Mouse (Mus musculus) heart, embryonic 11.5 days (tissue): Measurements from ENCODE around the gene Tbx19. TPM values are rescaled to one million over a fixed set of nuclear protein-coding genes. Genes with fewer than 3 reads are reported as not detected.

Experiments used
- ATAC-seq: fragments of 200-750 bp; cut with Nextera tagmentation; replicated peaks from 2 replicates; pipeline ENCODE4 v1.8.0; 2017; ENCODE audit warnings: moderate library complexity; ENCODE audit not compliant: insufficient number of reproducible peaks, low FRiP score, low TSS enrichment
- H3K27ac ChIP-seq: fragments of 300-500 bp; sonication (generic); 2 replicates; pipeline ENCODE4 v1.5.1; 2014; ENCODE audit warnings: mild to moderate bottlenecking, low read depth, low read length
- H3K27me3 ChIP-seq: fragments of 300-500 bp; sonication (generic); 2 replicates; pipeline ENCODE4 v1.6.1; 2014; ENCODE audit warnings: mild to moderate bottlenecking, low read length, mixed read lengths; ENCODE audit not compliant: control insufficient read depth, insufficient read depth
- H3K36me3 ChIP-seq: fragments of 300-500 bp; sonication (generic); 2 replicates; pipeline ENCODE4 v1.6.1; 2014; ENCODE audit warnings: mild to moderate bottlenecking, low read length, moderate library complexity, mixed read lengths; ENCODE audit not compliant: control insufficient read depth, insufficient read depth
- H3K4me1 ChIP-seq: fragments of 300-500 bp; sonication (generic); 2 replicates; pipeline ENCODE4 v1.6.1; 2014; ENCODE audit warnings: low read length; ENCODE audit not compliant: control insufficient read depth, insufficient read depth
- H3K4me2 ChIP-seq: fragments of 300-500 bp; sonication (generic); 2 replicates; pipeline ENCODE4 v1.6.1; 2014; ENCODE audit warnings: mild to moderate bottlenecking, moderate library complexity
- H3K4me3 ChIP-seq: fragments of 300-500 bp; sonication (generic); 2 replicates; pipeline ENCODE4 v1.5.1; 2014; ENCODE audit warnings: low read depth, low read length
- H3K9ac ChIP-seq: fragments of 300-500 bp; sonication (generic); 2 replicates; pipeline ENCODE4 v1.6.1; 2014; ENCODE audit warnings: mild to moderate bottlenecking, low read depth, low read length, moderate library complexity
- H3K9me3 ChIP-seq: fragments of 300-500 bp; sonication (generic); replicated peaks from 2 replicates; pipeline ENCODE4 v1.6.1; 2016; ENCODE audit warnings: low read length; ENCODE audit not compliant: control insufficient read depth
- WGBS: fragments of 180-500 bp; shearing (Covaris S2); extraction: QIAGEN DNeasy Blood & Tissue Kit; methylation state at CpG from one replicate; pipeline ENCODE4 v1.1.7; 2014; ENCODE audit not compliant: insufficient replicate concordance; 5-methylcytosine and 5-hydroxymethylcytosine counted together
- polyA plus RNA-seq: library from polyadenylated mRNA; unstranded; fragments of >200 nt; fragmentation: Nextera tagmentation; extraction: Ambion mirVana; gene quantifications from 2 replicates; pipeline ENCODE4 v1.2.1, GENCODE M21; 2014

The Tbx19 gene
- polyA plus RNA-seq, 1 experiment from 2014 or later = not detected

DNA sequence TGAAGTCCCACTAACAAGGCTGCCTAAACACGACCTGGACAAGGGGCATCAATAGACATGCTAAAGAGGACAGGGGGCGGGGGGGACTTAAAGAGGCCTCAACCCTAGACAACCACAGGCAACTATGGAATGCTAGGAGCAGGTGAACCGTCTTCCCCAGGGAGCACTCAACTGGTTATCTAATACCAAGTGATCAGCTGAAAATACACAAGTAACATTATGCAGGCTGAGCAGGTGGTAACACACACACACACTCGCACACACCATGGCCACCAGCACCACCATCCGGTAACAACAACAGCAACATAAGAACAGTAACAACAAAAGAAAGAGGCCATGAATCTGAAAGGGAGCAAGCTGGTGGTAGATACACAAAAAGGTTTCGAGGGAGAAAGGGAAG, 29.5 kb upstream of the Tbx19 start:
- Histone ChIP-seq H3K9me3 (no peaks in the 10 kb centered on the region), H3K9ac (no peak overlapping the region), H3K4me2 (no peak overlapping the region), H3K4me1 (peaks cover 33% of the 10 kb centered on the region), H3K36me3 (0 out of 2 replicates have a peak, but pooled peaks cover 3% of the 10 kb centered on the region), H3K4me3 (no peak overlapping the region), H3K27ac (no peak overlapping the region), H3K27me3 (no peaks in the 10 kb centered on the region)
- 73% methylated on average over 6 of the region's 6 CpGs for WGBS
- ATAC-seq = no peak

DNA sequence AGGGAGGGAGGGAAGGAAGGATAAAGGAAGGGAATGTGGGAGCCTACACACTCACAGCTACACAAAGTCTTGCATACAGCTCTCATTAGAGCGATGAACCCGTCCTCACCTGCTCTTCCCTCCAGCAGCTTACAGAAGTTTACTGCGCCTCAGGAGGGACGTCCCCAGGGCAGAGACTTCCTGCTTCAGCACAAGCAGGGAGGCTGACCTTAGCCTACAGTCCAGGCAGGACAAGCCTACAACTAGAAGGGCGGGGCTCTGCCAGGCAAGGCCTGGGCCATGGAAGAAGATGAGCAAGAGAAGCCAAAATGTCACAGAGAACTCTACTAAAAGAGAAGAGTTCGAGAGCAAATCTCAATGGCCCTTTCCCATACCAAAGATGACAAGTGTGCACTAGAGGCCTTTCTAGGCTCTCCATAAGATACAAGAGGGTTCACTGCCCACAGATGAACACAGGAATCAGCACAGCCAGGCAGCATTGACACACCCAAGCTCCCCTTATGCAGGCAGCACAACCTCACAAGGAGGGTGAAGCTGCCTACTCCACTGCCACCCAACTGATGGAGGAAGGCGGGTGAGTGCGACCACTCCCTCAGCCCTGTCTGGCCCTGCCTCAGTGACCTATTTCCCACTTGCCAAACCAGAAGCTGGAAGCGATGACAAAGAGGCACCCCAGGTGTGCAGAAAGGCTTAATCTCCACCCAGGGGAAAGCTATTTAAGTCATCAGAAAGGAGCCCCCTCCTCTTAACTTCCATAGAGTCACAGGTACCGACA, 28.4 kb upstream of the Tbx19 start:
- H3K27ac ChIP-seq = no peak overlapping the region
- WGBS = 71% methylated on average over 10 of the region's 10 CpGs
- peaks cover 33% of the 10 kb centered on the region for H3K4me1 ChIP-seq

DNA sequence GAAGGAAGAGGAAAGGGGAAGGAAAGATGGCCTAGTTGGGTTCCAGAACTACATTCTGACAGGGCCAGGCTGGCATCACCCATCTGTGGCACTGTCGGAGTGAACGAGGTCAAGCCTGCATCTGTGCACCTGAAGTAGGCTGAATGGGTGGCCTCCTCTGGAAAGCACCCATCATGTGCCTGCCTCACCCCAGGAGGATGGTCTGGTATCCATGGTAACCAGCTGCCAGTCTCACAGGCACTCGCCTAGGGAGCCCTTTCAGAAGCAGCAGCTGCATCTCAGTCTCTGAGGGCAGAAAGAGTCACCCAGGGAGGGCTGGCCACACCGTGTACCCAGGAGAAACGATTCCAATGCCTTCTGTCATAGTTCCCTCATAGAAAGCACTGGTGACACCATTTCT, 26.8 kb upstream of the Tbx19 start:
- Histone ChIP-seq H3K27me3 (no peaks in the 10 kb centered on the region), H3K9me3 (no peaks in the 10 kb centered on the region), H3K36me3 (peaks cover 3% of the 10 kb centered on the region; the same call in 1 of the 2 replicates), H3K4me3 (no peak overlapping the region), H3K4me1 (peaks cover 25% of the 10 kb centered on the region), H3K27ac (no peak overlapping the region), H3K4me2 (no peak overlapping the region), H3K9ac (no peak overlapping the region)
- no peak for ATAC-seq
- WGBS = 62% methylated on average over 5 of the region's 5 CpGs

More for the DNA sequence above, 28.4 kb upstream of the Tbx19 start:
- Histone ChIP-seq H3K4me3 (no peak overlapping the region), H3K9me3 (no peaks in the 10 kb centered on the region), H3K9ac (no peak overlapping the region), H3K4me2 (no peak overlapping the region), H3K27me3 (no peaks in the 10 kb centered on the region), H3K36me3 (0 out of 2 replicates have a peak, but pooled peaks cover 3% of the 10 kb centered on the region)
- ATAC-seq = no peak

DNA sequence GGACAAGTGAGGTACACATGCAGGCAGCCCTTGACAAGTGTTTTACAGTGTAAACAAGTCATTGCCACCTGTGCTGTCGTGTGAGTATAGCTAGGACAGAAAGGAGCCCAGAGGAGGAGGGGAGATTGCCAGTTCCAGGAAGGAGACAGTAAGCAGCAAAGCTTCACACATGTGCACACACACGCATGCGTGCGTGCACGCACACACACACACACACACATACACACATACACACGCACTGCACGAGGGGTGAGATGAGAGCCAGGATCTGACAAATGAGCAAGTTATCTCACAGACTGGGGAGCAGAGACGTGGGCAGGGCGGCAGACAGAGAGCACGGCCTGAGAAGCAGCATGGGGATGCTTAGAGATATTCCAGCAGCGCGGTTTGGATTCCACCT, 25.9 kb upstream of the Tbx19 start:
- no peak for ATAC-seq
- H3K9ac ChIP-seq = no peak overlapping the region
- H3K4me1 ChIP-seq = peaks cover 23% of the 10 kb centered on the region
- H3K4me3 ChIP-seq = no peak overlapping the region
- H3K27me3 ChIP-seq = no peaks in the 10 kb centered on the region
- H3K9me3 ChIP-seq = no peaks in the 10 kb centered on the region
- no peak overlapping the region for H3K27ac ChIP-seq
- 79% methylated on average over 12 of the region's 12 CpGs for WGBS
- peaks cover 6% of the 10 kb centered on the region for H3K36me3 ChIP-seq
- H3K4me2 ChIP-seq = no peak overlapping the region

DNA sequence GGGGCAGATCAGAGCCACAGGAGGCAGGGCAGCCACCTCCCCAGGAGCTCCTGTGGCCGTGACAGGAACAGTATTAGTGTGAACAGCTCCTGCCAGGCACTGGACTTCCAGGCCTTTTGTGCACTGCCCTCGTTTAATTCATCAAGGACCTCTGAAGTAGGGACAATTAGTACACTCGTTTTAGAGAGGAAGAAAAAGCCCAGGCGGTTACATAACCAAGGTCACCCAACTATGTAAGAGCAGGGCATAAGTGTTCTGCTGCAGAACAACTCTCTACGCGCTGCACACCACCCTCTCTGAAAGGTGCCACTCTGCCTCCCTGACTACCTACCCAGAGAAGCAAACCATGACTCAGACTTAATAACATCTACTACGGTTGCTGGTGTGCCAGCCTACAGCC, 24.5 kb upstream of the Tbx19 start:
- no peaks in the 10 kb centered on the region for H3K27me3 ChIP-seq
- no peak overlapping the region for H3K4me2 ChIP-seq
- no peak overlapping the region for H3K27ac ChIP-seq
- WGBS = 68% methylated on average over 7 of the region's 7 CpGs
- H3K9ac ChIP-seq = no peak overlapping the region
- H3K4me3 ChIP-seq = no peak overlapping the region
- no peak for ATAC-seq
- peaks cover 20% of the 10 kb centered on the region for H3K4me1 ChIP-seq
- H3K9me3 ChIP-seq = no peaks in the 10 kb centered on the region
- H3K36me3 ChIP-seq = peaks cover 6% of the 10 kb centered on the region

DNA sequence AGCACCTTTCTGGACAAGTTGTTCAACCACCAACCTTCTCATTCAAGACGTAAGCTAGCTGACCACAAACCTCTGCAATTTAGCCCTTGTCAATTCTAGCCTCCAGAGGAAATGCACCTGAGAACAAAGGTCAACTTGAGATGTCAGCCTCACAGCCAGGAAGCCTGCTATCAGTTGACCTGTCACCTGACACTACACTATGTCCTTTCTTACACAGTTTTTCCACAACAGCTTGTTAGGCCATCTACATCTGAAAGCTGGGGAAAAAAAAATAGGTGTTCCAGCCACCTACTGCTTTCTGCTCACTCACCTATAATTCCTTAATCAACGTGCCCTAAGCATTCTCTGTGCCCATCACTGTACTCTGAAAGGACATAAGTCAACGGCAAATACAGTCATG, 23.6 kb upstream of the Tbx19 start:
- no peak for ATAC-seq
- no peak overlapping the region for H3K4me3 ChIP-seq
- no peaks in the 10 kb centered on the region for H3K9me3 ChIP-seq
- H3K9ac ChIP-seq = no peak overlapping the region
- no peak overlapping the region for H3K4me2 ChIP-seq
- H3K27ac ChIP-seq = no peak overlapping the region
- peaks cover 20% of the 10 kb centered on the region for H3K4me1 ChIP-seq
- WGBS = 78% methylated on average over 3 of the region's 3 CpGs
- H3K36me3 ChIP-seq = peaks cover 6% of the 10 kb centered on the region
- no peaks in the 10 kb centered on the region for H3K27me3 ChIP-seq

DNA sequence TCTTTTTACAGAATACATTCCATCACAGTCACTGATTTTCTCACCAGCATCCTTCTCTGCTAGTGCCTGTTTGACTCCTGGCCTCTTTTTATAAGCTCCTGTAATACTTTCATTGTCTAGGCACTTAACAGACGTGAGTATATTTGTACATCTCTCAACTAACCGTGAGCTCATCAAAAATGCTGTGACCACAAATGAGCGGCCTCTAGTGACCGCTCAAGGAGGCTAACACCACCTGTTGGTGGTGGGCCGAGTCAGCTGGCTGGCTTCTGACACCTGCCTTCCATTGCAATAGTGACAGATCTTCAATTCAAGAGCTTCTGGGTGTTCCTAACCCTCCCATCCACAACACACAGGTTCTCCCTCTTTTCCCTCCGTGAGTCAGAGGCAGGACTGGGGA, 22.8 kb upstream of the Tbx19 start:
- Histone ChIP-seq H3K27ac (no peak overlapping the region), H3K4me3 (no peak overlapping the region), H3K9me3 (no peaks in the 10 kb centered on the region), H3K4me1 (peaks cover 17% of the 10 kb centered on the region), H3K4me2 (no peak overlapping the region), H3K27me3 (no peaks in the 10 kb centered on the region), H3K36me3 (peaks cover 11% of the 10 kb centered on the region), H3K9ac (no peak overlapping the region)
- WGBS = 73% methylated on average over 6 of the region's 6 CpGs
- no peak for ATAC-seq

DNA sequence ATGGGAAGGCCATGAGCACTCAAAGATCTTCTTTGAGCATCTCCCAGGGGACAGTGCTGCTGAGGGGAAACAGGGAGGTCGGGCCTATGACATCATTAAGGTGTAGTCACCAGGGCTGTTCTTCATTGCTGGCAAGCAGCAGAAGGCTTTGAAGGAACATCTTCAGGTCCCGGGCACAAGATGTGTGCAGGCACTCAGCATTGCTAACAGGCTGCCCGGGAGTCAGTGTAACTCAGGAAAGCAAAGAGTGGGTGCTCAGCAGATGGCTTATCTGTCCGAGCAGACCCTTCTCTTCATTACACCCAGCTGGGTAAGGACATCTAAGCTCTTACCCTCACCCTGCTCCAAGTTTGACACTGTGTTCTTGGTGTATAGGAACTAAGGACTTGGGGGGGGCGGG, 18.7 kb upstream of the Tbx19 start:
- Histone ChIP-seq H3K27ac (no peak overlapping the region), H3K4me3 (no peak overlapping the region), H3K9ac (no peak overlapping the region), H3K4me1 (no peaks in the 10 kb centered on the region), H3K27me3 (no peaks in the 10 kb centered on the region), H3K36me3 (peaks cover 8% of the 10 kb centered on the region), H3K4me2 (no peak overlapping the region), H3K9me3 (no peaks in the 10 kb centered on the region)
- 83% methylated on average over 5 of the region's 5 CpGs for WGBS
- no peak for ATAC-seq

DNA sequence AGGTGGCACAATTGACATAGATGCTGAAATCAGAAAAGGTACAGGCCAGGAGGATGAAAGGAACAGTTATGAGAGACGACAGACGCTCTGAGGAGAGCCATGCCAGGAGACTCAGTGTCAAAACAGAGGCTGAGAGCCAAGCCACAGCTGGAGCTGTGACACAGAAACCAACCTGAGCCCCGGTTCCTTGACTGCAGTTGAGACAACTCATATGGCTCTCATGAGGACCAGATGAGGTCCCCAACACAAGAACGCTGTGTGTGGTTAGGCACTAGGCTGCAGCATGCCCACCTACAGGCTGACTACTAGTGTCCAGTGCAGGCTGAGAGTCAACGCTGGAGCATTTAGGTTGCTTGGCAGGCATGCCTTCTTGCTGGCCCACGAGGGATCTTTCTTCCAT, 17.5 kb upstream of the Tbx19 start:
- Histone ChIP-seq H3K9ac (no peak overlapping the region), H3K36me3 (peaks cover 8% of the 10 kb centered on the region), H3K4me1 (no peaks in the 10 kb centered on the region), H3K9me3 (no peaks in the 10 kb centered on the region), H3K4me2 (no peak overlapping the region), H3K27me3 (no peaks in the 10 kb centered on the region), H3K27ac (no peak overlapping the region), H3K4me3 (no peak overlapping the region)
- ATAC-seq = no peak
- WGBS = 74% methylated on average over 6 of the region's 6 CpGs
